Mouse (Mus musculus) ovary, adult 18-20 months (tissue): ENCODE data around the gene Fam57b.

Experiments used
- DNase-seq: peaks from one replicate; pipeline ENCODE4 v3.0.0; 2022; ENCODE audit warnings: low spot score, mixed read lengths

The Fam57b gene

GRCm38 (mm10) chr7:126825952-126826351 is 28.5 kb downstream of the Fam57b start:
- no peak for DNase-seq

GRCm38 (mm10) chr7:126831539-126831938 is 34.1 kb downstream of the Fam57b start, which contains the start of gene 4930451I11Rik:
Gene 4930451I11Rik, minus strand, starts transcription at chr7:126831639.
- no peak for DNase-seq

DNA sequence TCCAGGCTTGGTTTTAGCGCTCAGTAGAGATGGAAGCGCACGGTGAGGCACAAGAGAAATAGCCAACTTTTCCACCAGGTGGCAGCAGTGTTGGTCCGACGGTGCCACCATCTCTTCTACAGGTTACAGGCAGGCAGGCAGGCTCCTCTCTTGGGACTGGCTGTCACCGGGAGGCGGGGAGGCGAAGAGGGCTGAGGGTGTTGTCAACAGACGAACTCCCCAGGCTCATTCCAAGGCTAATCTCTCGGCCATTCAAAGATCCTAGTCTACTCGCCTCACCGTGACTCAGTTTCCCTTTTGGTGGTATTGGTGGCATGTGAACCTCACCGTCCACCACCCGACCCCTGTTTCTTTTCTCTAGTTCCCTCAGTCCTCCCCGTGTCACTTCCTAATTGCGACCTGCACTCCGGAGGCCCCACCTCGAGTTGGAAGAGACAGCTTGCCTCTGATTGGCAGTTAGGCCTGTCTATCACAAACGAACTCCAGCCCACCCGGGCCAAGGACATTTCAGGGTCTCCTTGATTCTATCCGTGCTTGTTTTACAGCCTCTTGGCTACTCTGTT is 34.6 kb downstream of the Fam57b start:
- DNase-seq, result peak; percentile 38

DNA sequence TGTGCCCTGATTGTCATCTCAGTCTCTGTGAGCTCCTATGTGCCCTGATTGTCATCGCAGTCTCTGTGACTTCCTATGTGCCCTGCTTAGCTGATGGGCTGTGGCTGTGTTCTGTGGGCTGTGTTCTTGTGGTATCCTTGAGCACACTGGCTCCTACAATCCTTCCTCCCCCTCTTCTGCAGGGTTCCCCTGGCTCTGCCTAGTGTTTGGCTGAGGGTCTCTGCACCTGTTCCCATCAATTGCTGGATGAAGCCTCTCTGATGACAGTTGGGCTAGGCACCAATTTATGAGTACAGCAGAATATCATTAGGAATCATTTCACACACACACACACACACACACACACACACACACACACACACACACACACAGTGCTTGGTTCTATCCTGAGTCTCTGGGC is 35.8 kb downstream of the Fam57b start:
- DNase-seq, result no peak

DNA sequence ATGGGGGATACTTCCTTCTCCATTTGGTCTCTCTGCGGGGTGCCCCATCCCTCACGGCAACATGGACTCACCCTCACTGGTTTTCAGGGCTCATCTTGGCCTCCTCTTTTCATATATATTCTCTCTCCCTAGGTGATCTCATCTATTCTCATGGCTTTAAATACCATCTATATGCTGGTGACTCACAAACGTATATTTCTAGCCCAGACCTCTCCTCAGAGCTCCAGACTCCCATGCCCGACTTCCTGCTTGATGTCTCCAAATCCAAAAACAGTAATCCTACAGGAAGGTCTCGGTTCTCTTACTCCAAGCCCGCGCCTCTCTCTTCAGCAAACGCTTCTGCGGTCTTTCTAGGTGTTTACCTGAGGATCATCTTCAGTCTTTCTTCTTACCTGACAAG is 45.8 kb downstream of the Fam57b start:
- DNase-seq, result no peak

- no peak for DNase-seq
Measured at GRCm38 (mm10) chr7:126845516-126845915, 48.0 kb downstream of the Fam57b start.

DNA sequence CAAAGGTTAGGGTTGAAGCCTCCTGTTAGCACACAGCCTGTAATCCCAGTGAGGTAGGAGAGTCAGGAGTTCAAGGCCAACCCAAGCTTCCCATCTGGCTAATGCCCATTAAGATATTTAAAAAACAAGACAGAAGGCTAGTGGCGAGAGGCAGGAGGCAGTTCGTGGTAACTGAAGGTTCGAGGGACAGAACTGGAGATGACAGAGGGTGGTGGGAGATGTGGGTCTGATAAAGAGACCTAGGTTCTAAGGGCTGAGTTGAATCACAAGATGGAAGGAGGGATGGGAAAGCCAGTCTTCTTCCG is 49.6 kb downstream of the Fam57b start, which contains the start of gene Doc2a:
Doc2a (plus strand) TSS at position 301 of the 305 bp plus-strand sequence.
- DNase-seq, result no peak

DNA sequence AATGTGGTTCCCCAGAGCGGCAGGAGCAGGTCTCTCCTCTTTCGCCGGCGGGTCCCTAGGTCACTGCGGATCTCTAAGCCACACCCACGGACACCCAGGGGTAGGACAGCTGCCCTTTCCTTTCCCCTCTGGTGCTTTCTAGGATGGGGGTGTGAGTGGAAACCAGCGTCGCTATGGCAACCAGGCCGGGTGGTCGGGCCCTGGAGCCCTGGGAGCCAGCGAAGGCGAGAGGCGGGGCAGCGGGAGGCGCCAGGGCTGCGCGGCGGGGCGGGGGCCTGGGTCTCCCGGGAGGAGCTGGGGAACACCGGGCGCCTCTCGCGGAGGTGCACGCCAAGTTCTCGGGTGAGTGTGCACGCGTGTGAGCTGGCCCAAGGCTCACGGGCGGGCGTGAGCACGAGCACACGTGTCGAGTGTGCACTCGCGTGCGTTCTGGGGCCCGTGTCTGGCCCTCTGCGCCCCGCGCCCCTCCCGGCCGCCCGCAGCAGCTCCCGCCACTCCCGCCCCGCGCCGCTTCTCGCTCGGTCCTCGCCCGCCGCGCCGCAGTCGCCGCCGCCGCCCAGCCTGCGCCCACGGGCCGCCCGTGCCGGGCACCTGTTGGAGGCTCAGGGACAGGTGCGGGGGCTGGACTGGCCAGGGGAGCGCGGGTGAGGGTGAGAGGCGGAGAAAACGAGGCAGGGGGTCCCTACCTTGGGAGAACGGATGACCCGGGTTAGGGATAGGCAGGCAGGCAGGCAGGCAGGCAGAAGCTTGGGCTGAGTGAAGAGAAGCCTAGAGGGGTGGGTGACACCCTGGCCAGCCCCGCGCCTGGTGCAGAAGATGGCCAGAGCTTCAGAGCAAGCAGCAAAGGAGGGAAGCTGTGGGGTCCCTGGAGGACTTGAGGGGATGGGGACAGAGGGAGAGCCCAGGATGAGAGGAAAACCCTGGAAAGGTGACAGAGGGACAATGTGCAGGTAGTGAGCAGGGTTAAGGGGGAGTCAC is 50.2 kb downstream of the Fam57b start:
- DNase-seq, result no peak

GRCm38 (mm10) chr7:126848794-126849193 is 51.3 kb downstream of the Fam57b start:
- no peak for DNase-seq

GRCm38 (mm10) chr7:126850161-126850560 is 52.7 kb downstream of the Fam57b start:
- DNase-seq, result no peak

GRCm38 (mm10) chr7:126851192-126851591 is 53.7 kb downstream of the Fam57b start:
- DNase-seq, result no peak

DNA sequence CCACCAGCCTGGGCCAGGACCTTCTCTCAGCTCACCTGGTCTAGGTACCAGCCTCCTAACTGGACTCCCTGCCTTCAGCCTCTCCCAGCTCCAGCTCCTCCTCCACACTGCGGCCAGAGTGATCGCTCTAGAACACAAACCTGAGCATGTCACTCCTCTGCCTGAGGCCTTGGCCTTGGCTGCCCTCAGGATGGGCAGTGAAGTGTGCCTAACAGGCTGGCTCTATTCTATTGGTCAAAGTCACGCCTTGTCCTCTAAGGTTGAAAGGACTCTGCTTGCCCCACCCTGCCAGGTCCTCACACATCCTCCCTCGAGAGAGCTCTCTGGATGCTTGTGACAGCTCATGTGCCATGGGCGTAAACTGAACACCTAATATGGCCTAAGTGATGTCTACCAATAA is 56.0 kb downstream of the Fam57b start:
- DNase-seq, result no peak

DNA sequence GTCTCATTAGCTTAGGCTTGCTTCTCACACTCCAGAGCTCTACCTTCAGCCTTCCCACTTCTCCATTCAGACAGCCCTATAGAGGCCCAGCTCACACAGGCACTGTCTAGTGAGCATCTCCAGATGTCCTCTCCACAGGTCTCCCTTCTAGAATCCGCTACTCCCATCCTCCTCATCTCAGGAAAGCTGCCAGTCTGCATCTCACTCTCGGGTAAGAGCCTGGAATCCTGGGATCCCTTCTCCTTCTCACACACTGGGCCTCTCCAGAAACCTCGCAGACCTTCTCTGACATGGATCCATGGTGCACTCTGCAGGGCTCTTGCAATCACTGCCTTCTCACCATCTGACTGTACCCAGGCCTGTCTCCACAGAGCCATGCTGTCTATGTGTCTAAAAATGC is 58.2 kb downstream of the Fam57b start:
- DNase-seq, result no peak

- no peak for DNase-seq
Measured at GRCm38 (mm10) chr7:126856741-126857420, 59.4 kb downstream of the Fam57b start.

GRCm38 (mm10) chr7:126860987-126861386 is 63.5 kb downstream of the Fam57b start:
- DNase-seq, result no peak

GRCm38 (mm10) chr7:126861429-126862130 is 64.1 kb downstream of the Fam57b start, which contains the start of gene Hirip3:
Gene Hirip3, plus strand, starts transcription at chr7:126861972.
- DNase-seq, result peak; percentile 91

GRCm38 (mm10) chr7:126862147-126862784 is 64.8 kb downstream of the Fam57b start, which contains the start of gene Ino80e:
Gene Ino80e, minus strand, starts transcription at chr7:126862377.
- peak; percentile 86 for DNase-seq

DNA sequence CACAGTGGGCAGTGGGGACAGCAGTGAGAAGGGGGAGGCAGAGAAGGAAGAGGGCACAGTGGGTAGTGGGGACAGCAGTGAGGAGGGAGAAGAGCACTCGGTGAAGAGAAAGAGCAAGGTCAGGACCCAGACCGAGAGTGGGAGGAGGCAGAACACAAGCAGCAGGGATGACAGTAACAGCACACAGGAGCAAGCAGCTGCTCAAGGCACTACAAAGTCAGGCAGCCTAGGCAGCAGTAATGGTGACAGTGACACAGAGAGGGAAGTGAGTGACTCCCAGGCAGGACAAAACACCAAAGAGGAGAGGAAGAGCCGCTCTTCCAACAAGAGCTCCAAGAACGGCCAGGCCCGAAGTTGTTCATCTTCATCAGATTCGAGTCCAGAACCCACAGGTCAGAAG is 66.3 kb downstream of the Fam57b start:
- no peak for DNase-seq

DNA sequence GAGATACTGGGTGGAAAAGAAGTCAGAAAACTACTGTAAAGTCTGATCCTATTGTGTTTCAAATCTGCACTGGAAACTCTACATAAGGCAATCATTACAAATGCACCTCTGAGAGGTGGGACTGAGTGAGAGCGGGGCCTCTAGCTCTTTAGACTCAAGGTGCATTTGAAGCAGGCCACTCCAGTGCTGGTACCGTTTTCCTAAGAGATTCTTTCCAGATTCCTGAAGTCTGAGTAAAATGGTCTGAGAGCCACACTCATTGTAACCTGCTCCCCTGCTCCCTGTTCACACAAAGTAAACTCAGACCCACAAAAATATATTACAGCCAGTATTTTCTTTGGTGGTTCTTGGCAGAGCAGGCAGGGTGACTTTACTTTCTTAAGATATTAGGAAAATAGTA is 70.1 kb downstream of the Fam57b start:
- no peak for DNase-seq

GRCm38 (mm10) chr7:126868003-126868402 is 70.5 kb downstream of the Fam57b start:
- DNase-seq, result no peak

DNA sequence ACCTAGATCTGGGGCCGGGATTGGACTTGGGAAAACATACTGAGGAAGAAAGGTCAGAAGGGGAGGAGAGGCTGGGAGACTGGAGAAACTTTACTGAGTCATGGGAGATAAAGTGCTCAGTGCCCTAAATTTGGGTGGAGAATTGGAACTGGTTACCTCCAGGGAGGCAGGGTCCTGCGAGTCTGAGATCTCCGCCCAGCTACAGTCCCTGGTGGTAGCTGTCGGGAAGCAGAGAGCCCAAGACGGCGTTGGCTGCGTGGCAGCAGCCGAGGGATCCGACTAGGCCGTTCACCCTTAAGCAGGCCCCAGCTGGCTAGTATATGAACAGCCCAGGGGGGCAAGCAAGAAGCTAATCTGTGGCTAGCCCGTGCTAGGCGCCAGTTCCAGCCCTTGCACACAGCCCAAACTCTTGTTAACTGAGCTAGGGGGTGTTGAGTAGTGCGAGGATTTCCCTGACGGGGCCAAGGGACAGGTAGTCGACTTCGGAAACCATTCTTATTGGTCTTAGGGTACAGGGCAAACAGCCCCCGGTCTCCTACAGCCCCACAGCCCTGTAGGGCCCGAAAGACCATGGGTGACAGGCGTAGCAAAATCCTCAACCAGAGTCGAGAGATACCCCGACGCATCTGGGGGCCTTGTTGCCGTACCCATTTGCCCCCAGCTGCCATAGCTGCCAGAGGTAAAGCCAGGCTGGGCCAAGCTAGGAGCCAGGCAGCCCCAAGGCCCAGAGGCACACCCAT is 72.5 kb downstream of the Fam57b start:
- DNase-seq, result no peak
